Mouse (Mus musculus) olfactory bulb, adult 2 months (tissue): ENCODE data around the gene Dse.

Experiments
- CTCF ChIP-seq: fragments of 200-500 bp; IDR thresholded peaks from 2 replicates; pipeline ENCODE4 v1.5.1; 2012; ENCODE audit warnings: low read depth, mild to moderate bottlenecking, low read length, moderate library complexity; ENCODE audit not compliant: insufficient read depth
- POLR2A ChIP-seq: fragments of 200-500 bp; IDR thresholded peaks from 2 replicates; pipeline ENCODE4 v1.6.1; 2012; ENCODE audit warnings: mild to moderate bottlenecking, low read depth, low read length, moderate library complexity; ENCODE audit not compliant: insufficient read depth

GRCm38 (mm10) chr10:34175870-34176606 lies 31.5 kb downstream of the Dse start:
- no peak for TF ChIP-seq POLR2A
- TF ChIP-seq CTCF: no peak
